Mouse (Mus musculus): ENCODE measurements around the gene Ceacam1. TPM values are rescaled to one million over a fixed set of nuclear protein-coding genes. Genes with fewer than 3 reads are reported as not detected.
A peak's percentile ranks its signal among the peaks of the same experiment; 100 is the strongest.
"Not testable (repeated sequence)": the region's sequence is repeated elsewhere in the genome, so short reads cannot be mapped to it uniquely, and the experiment has no call there.

The Ceacam1 gene
- polyA plus RNA-seq, 1 experiment: 1.4 TPM

- Histone ChIP-seq H3K4me3 (replicated peaks) (no peak overlapping the region), H3K4me1 (peaks cover 50% of the 10 kb centered on the region), H3K27me3 (replicated peaks) (peaks cover 9% of the 10 kb centered on the region), H3K36me3 (replicated peaks; ENCODE audit: low read length) (peaks cover 13% of the 10 kb centered on the region), H3K9me3 (no peaks in the 10 kb centered on the region)
- TF ChIP-seq GATA1 (IDR thresholded peaks at IDR 0.05; ENCODE audit: borderline replicate concordance, low read length) (no peak), FLI1 (IDR thresholded peaks at IDR 0.05; ENCODE audit: low read length) (no peak)
Measured at GRCm38 (mm10) chr7:25479440-25479839, 2.0 kb upstream of the Ceacam1 start.

GRCm38 (mm10) chr7:25477752-25478093 is 320 bp upstream of the Ceacam1 start:
- Histone ChIP-seq H3K36me3 (replicated peaks; ENCODE audit: low read length) (peaks cover 17% of the 10 kb centered on the region), H3K4me3 (replicated peaks) (peak overlapping the region; percentile 87), H3K4me1 (peaks cover 50% of the 10 kb centered on the region)
- not testable (repeated sequence) for H3K9me3 ChIP-seq; H3K27me3 ChIP-seq (replicated peaks)

GRCm38 (mm10) chr7:25471821-25472220 is 5.6 kb downstream of the Ceacam1 start:
- Histone ChIP-seq H3K36me3 (replicated peaks; ENCODE audit: low read length) (peaks cover 22% of the 10 kb centered on the region), H3K4me1 (peaks cover 33% of the 10 kb centered on the region)
- not testable (repeated sequence) for H3K4me3 ChIP-seq (replicated peaks); H3K27me3 ChIP-seq (replicated peaks); H3K9me3 ChIP-seq

DNA sequence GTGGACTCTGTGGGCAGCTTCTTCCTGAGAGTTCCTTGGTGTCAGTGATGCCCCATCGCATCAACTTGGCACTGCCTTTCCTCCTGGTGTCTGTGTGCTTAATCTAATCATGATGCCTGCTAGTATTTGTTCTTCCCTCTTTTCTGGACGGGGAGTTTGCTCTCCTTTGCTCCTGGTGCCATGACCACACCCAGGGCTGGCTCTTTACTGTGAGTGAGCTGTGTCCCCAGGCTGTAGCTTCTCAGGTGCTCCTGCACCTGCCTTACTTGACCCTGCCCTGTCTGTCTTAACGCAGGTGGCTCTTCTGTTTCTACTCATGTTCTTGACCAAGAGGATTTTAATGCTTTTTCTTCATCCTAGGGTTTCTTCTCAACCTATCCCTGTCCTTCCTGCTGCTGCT is 11.8 kb downstream of the Ceacam1 start:
- Histone ChIP-seq H3K36me3 (replicated peaks; ENCODE audit: low read length) (peaks cover 18% of the 10 kb centered on the region), H3K4me1 (peaks cover 15% of the 10 kb centered on the region)
- H3K9me3 ChIP-seq; H3K4me3 ChIP-seq (replicated peaks); H3K27me3 ChIP-seq (replicated peaks): not testable (repeated sequence)

DNA sequence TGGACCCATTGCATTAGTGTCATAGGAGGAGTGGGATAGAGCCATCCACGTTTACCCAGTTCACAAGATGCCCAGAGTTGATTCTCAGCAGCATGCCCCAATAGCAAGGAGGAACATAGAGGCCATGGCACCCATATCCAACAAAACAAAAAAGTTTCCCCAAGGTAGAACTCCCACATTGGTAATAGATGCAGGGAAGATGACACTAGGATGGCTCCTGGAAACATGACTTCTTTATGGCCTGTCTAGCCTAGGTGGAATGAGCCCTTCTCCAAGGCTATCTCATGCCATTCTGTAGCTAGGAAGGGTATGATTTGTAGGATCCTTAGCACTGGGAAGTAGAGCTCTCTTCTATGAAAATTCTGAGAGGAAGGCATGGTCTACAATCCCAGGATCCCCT is 12.4 kb downstream of the Ceacam1 start:
- H3K4me1 ChIP-seq: peaks cover 15% of the 10 kb centered on the region
- peaks cover 18% of the 10 kb centered on the region for H3K36me3 ChIP-seq (replicated peaks; ENCODE audit: low read length)
- H3K4me3 ChIP-seq (replicated peaks): no peak overlapping the region
- no peak for TF ChIP-seq GATA1 (IDR thresholded peaks at IDR 0.05; ENCODE audit: borderline replicate concordance, low read length)
- H3K27me3 ChIP-seq (replicated peaks): no peaks in the 10 kb centered on the region
- no peaks in the 10 kb centered on the region for H3K9me3 ChIP-seq

- not testable (repeated sequence) for H3K4me3 ChIP-seq (replicated peaks); H3K27me3 ChIP-seq (replicated peaks); H3K9me3 ChIP-seq
- Histone ChIP-seq H3K4me1 (peaks cover 15% of the 10 kb centered on the region), H3K36me3 (replicated peaks; ENCODE audit: low read length) (peaks cover 18% of the 10 kb centered on the region)
Measured at GRCm38 (mm10) chr7:25462033-25462337, 15.4 kb downstream of the Ceacam1 start.

DNA sequence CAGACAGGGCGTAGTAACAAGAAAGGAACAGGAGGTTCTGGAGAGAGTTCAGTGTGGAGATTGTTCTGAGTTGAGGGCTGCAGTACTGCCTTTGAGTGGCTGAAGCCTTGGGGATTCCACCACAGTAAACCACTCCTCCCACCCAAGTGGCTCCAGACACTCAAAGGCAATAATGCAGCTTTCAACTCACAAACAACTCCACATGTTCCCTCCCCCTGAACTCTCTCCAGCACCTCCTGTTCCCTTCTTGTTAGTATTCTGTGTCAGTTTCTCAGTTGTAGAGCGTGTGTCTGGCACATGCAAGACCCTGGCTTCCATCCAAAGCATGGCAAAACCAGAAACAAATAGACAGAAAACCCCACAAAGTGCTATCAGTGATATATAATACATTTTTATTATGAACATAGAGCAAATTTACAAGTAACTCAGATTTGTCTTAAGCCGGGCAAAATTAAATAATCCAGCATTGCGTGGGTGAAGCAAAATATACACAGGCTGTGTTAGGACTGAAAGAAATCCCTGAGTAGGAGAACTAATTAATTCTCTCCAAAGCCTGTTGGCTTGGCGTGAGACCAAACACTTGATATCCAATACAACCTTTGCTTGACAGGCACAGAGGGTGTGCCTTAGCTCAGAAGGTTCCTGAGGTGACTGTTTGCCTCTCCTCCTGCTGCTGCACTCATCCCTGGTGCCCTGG is 15.9 kb downstream of the Ceacam1 start:
- not testable (repeated sequence) for H3K27me3 ChIP-seq (replicated peaks); H3K9me3 ChIP-seq; H3K4me3 ChIP-seq (replicated peaks)
- H3K4me1 ChIP-seq: peaks cover 15% of the 10 kb centered on the region
- H3K36me3 ChIP-seq (replicated peaks; ENCODE audit: low read length): peaks cover 18% of the 10 kb centered on the region

- Histone ChIP-seq H3K4me1 (peaks cover 12% of the 10 kb centered on the region), H3K4me3 (replicated peaks) (no peak overlapping the region), H3K9me3 (no peaks in the 10 kb centered on the region), H3K27me3 (replicated peaks) (peaks cover 7% of the 10 kb centered on the region), H3K36me3 (replicated peaks; ENCODE audit: low read length) (no peaks in the 10 kb centered on the region)
- TF ChIP-seq GATA1 (IDR thresholded peaks at IDR 0.05; ENCODE audit: borderline replicate concordance, low read length): no peak
- no peak for TF ChIP-seq FLI1 (IDR thresholded peaks at IDR 0.05; ENCODE audit: low read length)
Measured at GRCm38 (mm10) chr7:25452103-25452502, 25.3 kb downstream of the Ceacam1 start.

GRCm38 (mm10) chr7:25449913-25450890 is 27.2 kb downstream of the Ceacam1 start:
- Histone ChIP-seq H3K4me1 (peaks cover 12% of the 10 kb centered on the region), H3K9me3 (no peaks in the 10 kb centered on the region), H3K27me3 (replicated peaks) (peaks cover 7% of the 10 kb centered on the region), H3K36me3 (replicated peaks; ENCODE audit: low read length) (no peaks in the 10 kb centered on the region), H3K4me3 (replicated peaks) (no peak overlapping the region)
- no peak for TF ChIP-seq FLI1 (IDR thresholded peaks at IDR 0.05; ENCODE audit: low read length)

GRCm38 (mm10) chr7:25440816-25441153 is 36.6 kb downstream of the Ceacam1 start:
- no peak for TF ChIP-seq GATA1 (IDR thresholded peaks at IDR 0.05; ENCODE audit: borderline replicate concordance, low read length)
- TF ChIP-seq FLI1 (IDR thresholded peaks at IDR 0.05; ENCODE audit: low read length): no peak
- H3K9me3 ChIP-seq: no peaks in the 10 kb centered on the region
- H3K27me3 ChIP-seq (replicated peaks): peaks cover 6% of the 10 kb centered on the region
- H3K4me1 ChIP-seq: peaks cover 30% of the 10 kb centered on the region
- no peaks in the 10 kb centered on the region for H3K36me3 ChIP-seq (replicated peaks; ENCODE audit: low read length)
- no peak overlapping the region for H3K4me3 ChIP-seq (replicated peaks)

Measured in megakaryocyte, embryonic 14.5 days (primary cell).